Mouse (Mus musculus) liver, postnatal 0 days (tissue): ENCODE results near the gene Sdccag8.

Experiments used
- CTCF ChIP-seq: sonication (generic); IDR thresholded peaks from 2 replicates; pipeline ENCODE4 v1.5.1; 2016; ENCODE audit warnings: antibody characterized with exemption, low read depth
- EP300 ChIP-seq: IDR thresholded peaks from 2 replicates; pipeline ENCODE4 v1.6.1; 2016; ENCODE audit warnings: antibody characterized with exemption, low read depth, mild to moderate bottlenecking

DNA sequence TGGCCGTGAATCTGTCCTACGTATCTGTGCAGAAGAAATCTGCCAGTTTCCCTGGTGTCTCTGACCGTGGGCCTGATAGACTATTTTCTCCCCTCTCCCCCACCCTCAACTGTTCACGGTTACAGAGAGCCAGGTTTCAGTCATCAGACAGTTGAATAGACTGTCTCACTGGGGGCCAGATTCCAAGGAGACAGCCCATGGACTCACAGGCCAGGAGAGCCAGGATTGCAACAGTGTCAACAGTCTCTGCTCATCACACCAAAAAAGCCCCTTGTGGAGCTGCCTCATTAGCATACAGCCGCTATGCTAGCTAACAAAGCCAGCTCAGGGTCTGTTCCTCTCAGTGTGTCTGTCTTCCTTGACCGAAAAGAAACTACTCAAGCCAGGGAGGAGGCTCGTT is 179.6 kb downstream of the Sdccag8 start:
- TF ChIP-seq EP300 (no peak), CTCF (no peak)
